Mouse (Mus musculus): Measurements from ENCODE around the gene Tedc1. TPM values are rescaled to one million over a fixed set of nuclear protein-coding genes. Genes with fewer than 3 reads are reported as not detected.

Tedc1 gene
- polyA plus RNA-seq, 1 experiment from 2014 or later, result 35.5 TPM

- no peaks in the 10 kb centered on the region for H3K9me3 ChIP-seq
- peak overlapping the region; percentile 84 for H3K4me2 ChIP-seq (replicated peaks)
- H3K4me1 ChIP-seq, result peaks cover 39% of the 10 kb centered on the region
- peak overlapping the region; percentile 54 for H3K4me3 ChIP-seq
- peaks cover 23% of the 10 kb centered on the region for H3K36me3 ChIP-seq
- WGBS, result 63% methylated on average over 8 of the region's 8 CpGs
- H3K27me3 ChIP-seq, result peaks cover 64% of the 10 kb centered on the region
- peak overlapping the region; percentile 44; the same call in 1 of the 2 replicates for H3K27ac ChIP-seq
- no peak overlapping the region for H3K9ac ChIP-seq
- no peak for ATAC-seq (ENCODE audit: low FRiP score, low read depth)
Observed at GRCm38 (mm10) chr12:113141531-113141973, 14.7 kb upstream of the Tedc1 start.

- Histone ChIP-seq H3K36me3 (peaks cover 15% of the 10 kb centered on the region), H3K9me3 (no peaks in the 10 kb centered on the region), H3K4me1 (peaks cover 41% of the 10 kb centered on the region), H3K9ac (peak overlapping the region; percentile 45; the same call in 1 of the 2 replicates), H3K4me2 (replicated peaks) (peak overlapping the region; percentile 84), H3K27ac (peak overlapping the region; percentile 44; the same call in 1 of the 2 replicates), H3K4me3 (peak overlapping the region; percentile 54), H3K27me3 (peaks cover 71% of the 10 kb centered on the region)
- ATAC-seq (ENCODE audit: low FRiP score, low read depth), result no peak
- 17% methylated on average over 15 of the region's 15 CpGs for WGBS
Observed at GRCm38 (mm10) chr12:113142021-113142975, 13.9 kb upstream of the Tedc1 start.

- H3K9me3 ChIP-seq, result no peaks in the 10 kb centered on the region
- peak overlapping the region; percentile 84 for H3K4me2 ChIP-seq (replicated peaks)
- peak overlapping the region; percentile 54 for H3K4me3 ChIP-seq
- H3K9ac ChIP-seq, result no peak overlapping the region
- H3K4me1 ChIP-seq, result peaks cover 41% of the 10 kb centered on the region
- peaks cover 79% of the 10 kb centered on the region for H3K27me3 ChIP-seq
- no peak for ATAC-seq (ENCODE audit: low FRiP score, low read depth)
- 56% methylated on average over 7 of the region's 7 CpGs for WGBS
- H3K36me3 ChIP-seq, result peaks cover 7% of the 10 kb centered on the region
- no peak overlapping the region for H3K27ac ChIP-seq
Observed at GRCm38 (mm10) chr12:113143164-113143563, 13.1 kb upstream of the Tedc1 start.

- Histone ChIP-seq H3K27ac (no peak overlapping the region), H3K27me3 (peaks cover 89% of the 10 kb centered on the region), H3K9me3 (no peaks in the 10 kb centered on the region), H3K4me1 (peaks cover 33% of the 10 kb centered on the region), H3K36me3 (no peaks in the 10 kb centered on the region), H3K4me3 (no peak overlapping the region), H3K9ac (no peak overlapping the region), H3K4me2 (replicated peaks) (no peak overlapping the region)
- 80% methylated on average over 20 of the region's 20 CpGs for WGBS
- no peak for ATAC-seq (ENCODE audit: low FRiP score, low read depth)
Observed at GRCm38 (mm10) chr12:113144001-113144756, 12.0 kb upstream of the Tedc1 start.

GRCm38 (mm10) chr12:113144886-113145285 lies 11.3 kb upstream of the Tedc1 start:
- H3K9ac ChIP-seq, result no peak overlapping the region

GRCm38 (mm10) chr12:113145591-113145990 lies 10.6 kb upstream of the Tedc1 start:
- no peak overlapping the region for H3K4me3 ChIP-seq
- H3K4me2 ChIP-seq (replicated peaks), result no peak overlapping the region
- no peak overlapping the region for H3K27ac ChIP-seq
- no peaks in the 10 kb centered on the region for H3K36me3 ChIP-seq
- no peak for ATAC-seq (ENCODE audit: low FRiP score, low read depth)
- H3K4me1 ChIP-seq, result peaks cover 24% of the 10 kb centered on the region
- peaks cover 96% of the 10 kb centered on the region for H3K27me3 ChIP-seq
- 87% methylated on average over 5 of the region's 5 CpGs for WGBS
- H3K9ac ChIP-seq, result no peak overlapping the region
- H3K9me3 ChIP-seq, result no peaks in the 10 kb centered on the region

More at GRCm38 (mm10) chr12:113144886-113145285, 11.3 kb upstream of the Tedc1 start:
- WGBS, result 91% methylated on average over 16 of the region's 16 CpGs
- Histone ChIP-seq H3K4me1 (peaks cover 26% of the 10 kb centered on the region), H3K27me3 (peaks cover 96% of the 10 kb centered on the region), H3K9me3 (no peaks in the 10 kb centered on the region), H3K27ac (no peak overlapping the region), H3K4me3 (no peak overlapping the region), H3K36me3 (no peaks in the 10 kb centered on the region), H3K4me2 (replicated peaks) (no peak overlapping the region)
- no peak for ATAC-seq (ENCODE audit: low FRiP score, low read depth)

- Histone ChIP-seq H3K4me3 (peak within 1 kb of the TSS; percentile 21; the same call in 1 of the 2 replicates), H3K4me2 (replicated peaks) (peak within 1 kb of the TSS; percentile 50), H3K27me3 (peaks cover 96% of the 10 kb centered on the region), H3K4me1 (peaks cover 21% of the 10 kb centered on the region), H3K27ac (no peak within 1 kb of the TSS), H3K9ac (no peak within 1 kb of the TSS), H3K9me3 (no peaks in the 10 kb centered on the region), H3K36me3 (no peaks in the 10 kb centered on the region)
- ATAC-seq (ENCODE audit: low FRiP score, low read depth), result peak; percentile 13; the same call in 1 of the 2 replicates
- WGBS, result 10% methylated on average over 45 of the region's 45 CpGs
Observed at GRCm38 (mm10) chr12:113146112-113147057, 9.8 kb upstream of the Tedc1 start, which contains the start of gene Crip1. Crip1 (plus strand) TSS chr12:113146316.

- 82% methylated on average over 8 of the region's 8 CpGs for WGBS
- no peak overlapping the region for H3K9ac ChIP-seq
- H3K27ac ChIP-seq, result no peak overlapping the region
- H3K36me3 ChIP-seq, result no peaks in the 10 kb centered on the region
- H3K4me2 ChIP-seq (replicated peaks), result no peak overlapping the region
- no peaks in the 10 kb centered on the region for H3K9me3 ChIP-seq
- H3K27me3 ChIP-seq, result peaks cover 95% of the 10 kb centered on the region
- H3K4me1 ChIP-seq, result peaks cover 26% of the 10 kb centered on the region
- H3K4me3 ChIP-seq, result no peak overlapping the region
- no peak for ATAC-seq (ENCODE audit: low FRiP score, low read depth)
Observed at GRCm38 (mm10) chr12:113147481-113147880, 8.7 kb upstream of the Tedc1 start.

GRCm38 (mm10) chr12:113148381-113149035 lies 7.7 kb upstream of the Tedc1 start:
- H3K4me2 ChIP-seq (replicated peaks), result no peak overlapping the region
- peaks cover 20% of the 10 kb centered on the region for H3K4me1 ChIP-seq
- H3K36me3 ChIP-seq, result no peaks in the 10 kb centered on the region
- 26% methylated on average over 16 of the region's 16 CpGs for WGBS
- H3K27me3 ChIP-seq, result peaks cover 92% of the 10 kb centered on the region
- ATAC-seq (ENCODE audit: low FRiP score, low read depth), result no peak
- no peak overlapping the region for H3K4me3 ChIP-seq
- H3K9ac ChIP-seq, result no peak overlapping the region
- no peaks in the 10 kb centered on the region for H3K9me3 ChIP-seq
- H3K27ac ChIP-seq, result no peak overlapping the region

GRCm38 (mm10) chr12:113149341-113149740 lies 6.9 kb upstream of the Tedc1 start:
- Histone ChIP-seq H3K27ac (no peak overlapping the region), H3K9me3 (no peaks in the 10 kb centered on the region), H3K4me1 (peaks cover 20% of the 10 kb centered on the region), H3K9ac (no peak overlapping the region), H3K4me3 (no peak overlapping the region), H3K4me2 (replicated peaks) (no peak overlapping the region), H3K27me3 (peaks cover 90% of the 10 kb centered on the region), H3K36me3 (no peaks in the 10 kb centered on the region)
- WGBS, result 74% methylated on average over 4 of the region's 4 CpGs
- no peak for ATAC-seq (ENCODE audit: low FRiP score, low read depth)

GRCm38 (mm10) chr12:113149896-113150295 lies 6.3 kb upstream of the Tedc1 start:
- Histone ChIP-seq H3K9ac (no peak overlapping the region), H3K4me2 (replicated peaks) (no peak overlapping the region), H3K4me3 (no peak overlapping the region), H3K36me3 (no peaks in the 10 kb centered on the region), H3K4me1 (peaks cover 25% of the 10 kb centered on the region), H3K27ac (no peak overlapping the region), H3K9me3 (no peaks in the 10 kb centered on the region), H3K27me3 (peaks cover 87% of the 10 kb centered on the region)
- ATAC-seq (ENCODE audit: low FRiP score, low read depth), result no peak
- WGBS, result 70% methylated on average over 3 of the region's 3 CpGs
